Mouse (Mus musculus) olfactory bulb, adult 2 months (tissue): Measurements from ENCODE around the gene Apeh.

ENCODE experiments used
- CTCF ChIP-seq: fragments of 200-500 bp; IDR thresholded peaks from 2 replicates; pipeline ENCODE4 v1.5.1; 2012; ENCODE audit warnings: low read depth, mild to moderate bottlenecking, low read length, moderate library complexity; ENCODE audit not compliant: insufficient read depth
- POLR2A ChIP-seq: fragments of 200-500 bp; IDR thresholded peaks from 2 replicates; pipeline ENCODE4 v1.6.1; 2012; ENCODE audit warnings: mild to moderate bottlenecking, low read depth, low read length, moderate library complexity; ENCODE audit not compliant: insufficient read depth

GRCm38 (mm10) chr9:108106090-108106489 lies 11.7 kb upstream of the Apeh start:
- TF ChIP-seq POLR2A (no peak), CTCF (peak; percentile 16; the same call in 1 of the 2 replicates)
